Mouse (Mus musculus): Measurements from ENCODE around the gene Utp14a.

GRCm38 (mm10) chrX:48318194-48318593 lies 61.5 kb downstream of the Utp14a start:
- no peak for TF ChIP-seq POLR2A (IDR thresholded peaks at IDR 0.05; ENCODE audit: borderline replicate concordance, low read depth, low read length)
- no peak for TF ChIP-seq CTCF (IDR thresholded peaks at IDR 0.05; ENCODE audit: low read depth, low read length)

Measured in bone marrow macrophage, adult 2 months (primary cell).